Mouse (Mus musculus) ES-E14 (cell line): ENCODE measurements around the gene 4930469K13Rik. TPM values are rescaled to one million over a fixed set of nuclear protein-coding genes. Genes with fewer than 3 reads are reported as not detected.

Experiments used
- DNase-seq: peaks from one replicate; pipeline ENCODE4 v3.0.0-alpha.2; 2013; ENCODE audit warnings: low read depth, low spot score
- H3K27ac ChIP-seq: 2 replicates; pipeline ENCODE4 v1.5.1; 2012; ENCODE audit warnings: low read depth, mild to moderate bottlenecking, low read length, moderate library complexity, mixed read lengths; ENCODE audit not compliant: poor library complexity, insufficient read depth, severe bottlenecking
- H3K36me3 ChIP-seq: 2 replicates; pipeline ENCODE4 v1.6.1; 2012; ENCODE audit warnings: mild to moderate bottlenecking, low read length, moderate library complexity, mixed read lengths; ENCODE audit not compliant: control insufficient read depth, poor library complexity, insufficient read depth, severe bottlenecking
- H3K4me1 ChIP-seq, 2 experiments: fragments of 150-350 bp in 1 of 2; sonication (generic) in 1 of 2; 2 replicates each; pipeline ENCODE4 v1.6.1; 2012; ENCODE audit warnings: low read length in 2 of 2, mild to moderate bottlenecking in 1 of 2, mixed read lengths in 1 of 2; ENCODE audit not compliant: control insufficient read depth in 2 of 2, insufficient read depth in 2 of 2, poor library complexity in 1 of 2
- H3K4me3 ChIP-seq, 2 experiments: fragments of 150-350 bp in 1 of 2; sonication (generic) in 1 of 2; 2 replicates each; pipeline ENCODE4 v1.5.1; 2012; ENCODE audit warnings: low read length in 2 of 2, low read depth in 1 of 2, mild to moderate bottlenecking in 1 of 2, mixed read lengths in 1 of 2; ENCODE audit not compliant: insufficient read depth in 1 of 2, poor library complexity in 1 of 2, severe bottlenecking in 1 of 2
- H3K9ac ChIP-seq: 2 replicates; pipeline ENCODE4 v1.6.1; 2012; ENCODE audit warnings: low read depth, mild to moderate bottlenecking, low read length, mixed read lengths; ENCODE audit not compliant: poor library complexity, insufficient read depth, severe bottlenecking
- H3K9me3 ChIP-seq: fragments of 150-350 bp; sonication (generic); 2 replicates; pipeline ENCODE4 v1.6.1; 2012; ENCODE audit warnings: low read depth, mild to moderate bottlenecking, low read length; ENCODE audit not compliant: control insufficient read depth, insufficient read depth
- CHD2 ChIP-seq: IDR thresholded peaks from 2 replicates; pipeline ENCODE4 v1.6.1; 2014; ENCODE audit warnings: mild to moderate bottlenecking, low read depth, low read length, inconsistent platforms
- HCFC1 ChIP-seq: IDR thresholded peaks from 2 replicates; pipeline ENCODE4 v1.6.1; 2012; ENCODE audit warnings: low read length, inconsistent platforms, borderline replicate concordance; ENCODE audit not compliant: insufficient read depth
- MAFK ChIP-seq: IDR thresholded peaks from 2 replicates; pipeline ENCODE4 v1.6.1; 2014; ENCODE audit warnings: mild to moderate bottlenecking, low read depth, low read length, inconsistent platforms; ENCODE audit not compliant: insufficient read depth
- ZC3H11A ChIP-seq: IDR thresholded peaks from 2 replicates; pipeline ENCODE4 v1.6.1; 2012; ENCODE audit warnings: low read depth, mild to moderate bottlenecking, inconsistent platforms, low read length, borderline replicate concordance
- ZNF384 ChIP-seq: IDR thresholded peaks from 2 replicates; pipeline ENCODE4 v1.6.1; 2012; ENCODE audit warnings: low read depth, low read length, inconsistent platforms
- in situ Hi-C, 2 experiments: fragments of 600-800 bp; cut with MboI; formaldehyde crosslinking; loops; one replicate each; pipeline ENCODE4 v1.15.1; 2025; ENCODE audit warnings: low sequenced_read_pairs in 2 of 2, inconsistent platforms in 1 of 2; ENCODE audit not compliant: unreplicated experiment in 2 of 2
- total RNA-seq: library from RNA; depleted of rRNA; stranded (reverse); fragments of 300-350 nt; gene quantifications from 2 replicates; pipeline ENCODE4 v1.2.3, GENCODE M21; 2012

The 4930469K13Rik gene
- total RNA-seq, 1 experiment = not detected

- DNase-seq = no peak
- Histone ChIP-seq H3K9ac (no peak overlapping the region), H3K4me1 (peaks cover 0 to 6% of the 10 kb centered on the region in 2 experiments; a peak in 2 of 4 replicates), H3K27ac (no peak overlapping the region), H3K4me3 (no peak overlapping the region), H3K9me3 (no peaks in the 10 kb centered on the region), H3K36me3 (no peaks in the 10 kb centered on the region)
- TF ChIP-seq MAFK (no peak), HCFC1 (no peak)
- in situ Hi-C loops = no loop called here
Measured at GRCm38 (mm10) chr11:33937641-33938040, 160.7 kb downstream of the 4930469K13Rik start.

- Histone ChIP-seq H3K4me3 (no peak overlapping the region), H3K9me3 (no peaks in the 10 kb centered on the region), H3K27ac (no peak overlapping the region; the same call in 1 of the 2 replicates), H3K36me3 (no peaks in the 10 kb centered on the region), H3K9ac (no peak overlapping the region), H3K4me1 (peaks cover 2 to 12% of the 10 kb centered on the region in 2 experiments; a peak in 3 of 4 replicates)
- DNase-seq = peak; percentile 51
- no peak for TF ChIP-seq ZNF384
- TF ChIP-seq CHD2 = no peak
- TF ChIP-seq HCFC1 = no peak
- TF ChIP-seq MAFK = no peak
- TF ChIP-seq ZC3H11A = no peak
- in situ Hi-C loops = no loop called here
Measured at GRCm38 (mm10) chr11:33934286-33934685, 164.1 kb downstream of the 4930469K13Rik start.

- Histone ChIP-seq H3K27ac (no peak overlapping the region), H3K36me3 (no peaks in the 10 kb centered on the region), H3K9ac (no peak overlapping the region), H3K9me3 (no peaks in the 10 kb centered on the region), H3K4me1 (peaks cover 2 to 12% of the 10 kb centered on the region in 2 experiments; a peak in 3 of 4 replicates), H3K4me3 (peak overlapping the region in 1 of 2 experiments; percentile 7; a peak in 1 of 4 replicates)
- TF ChIP-seq CHD2 (no peak), ZC3H11A (no peak), HCFC1 (no peak), ZNF384 (no peak), MAFK (no peak)
- in situ Hi-C loops = no loop called here
- DNase-seq = no peak
Measured at GRCm38 (mm10) chr11:33932386-33933111, 165.8 kb downstream of the 4930469K13Rik start.

GRCm38 (mm10) chr11:33931836-33932385 lies 166.4 kb downstream of the 4930469K13Rik start:
- Histone ChIP-seq H3K36me3 (no peaks in the 10 kb centered on the region), H3K9ac (no peak overlapping the region), H3K27ac (no peak overlapping the region), H3K9me3 (no peaks in the 10 kb centered on the region), H3K4me3 (no peak overlapping the region), H3K4me1 (peaks cover 2 to 12% of the 10 kb centered on the region in 2 experiments; a peak in 3 of 4 replicates)
- TF ChIP-seq HCFC1 = no peak
- TF ChIP-seq MAFK = no peak
- no peak for TF ChIP-seq ZC3H11A
- no peak for TF ChIP-seq ZNF384
- no peak for TF ChIP-seq CHD2
- in situ Hi-C loops = no loop called here
- DNase-seq = peak; percentile 75

- no peak overlapping the region for H3K27ac ChIP-seq
- no peak overlapping the region for H3K9ac ChIP-seq
- no peak overlapping the region for H3K4me3 ChIP-seq
- in situ Hi-C loops = no loop called here
- no peak for TF ChIP-seq CHD2
- H3K36me3 ChIP-seq = no peaks in the 10 kb centered on the region
- peaks cover 2 to 12% of the 10 kb centered on the region in 2 experiments; a peak in 3 of 4 replicates for H3K4me1 ChIP-seq
- no peaks in the 10 kb centered on the region for H3K9me3 ChIP-seq
- DNase-seq = no peak
Measured at GRCm38 (mm10) chr11:33929412-33929811, 168.9 kb downstream of the 4930469K13Rik start.
